Mouse (Mus musculus) embryonic stem cell, embryonic (primary cell): ENCODE measurements around the gene Plekhh3.

Experiments used
- CTCF ChIA-PET, 4 experiments: fragments of 300-600 bp in 2 of 4; fragments of 350-600 bp in 2 of 4; sonication (Branson Sonifier 250); formaldehyde crosslinking; loops; one replicate each; lab custom pipeline; 2022; ENCODE audit warnings: inconsistent platforms in 2 of 4; lab: Charles Lee
- POLR2A ChIA-PET, 4 experiments: fragments of 300-600 bp in 2 of 4; fragments of 350-600 bp in 2 of 4; sonication (Branson Sonifier 250); formaldehyde crosslinking; loops; one replicate each; lab custom pipeline; 2022; ENCODE audit warnings: antibody characterized with exemption in 4 of 4, inconsistent platforms in 1 of 4; lab: Charles Lee

The Plekhh3 gene

GRCm38 (mm10) chr11:101118105-101118504 is 53.0 kb downstream of the Plekhh3 start:
- CTCF ChIA-PET = interaction anchor here in 2 of 4 experiments (0.5 to 1.4 kb wide), 5 partner anchors 9 to 183 kb away, joined by 3 to 11 read pairs (median 3); no protein-coding TSS in a partner anchor
- POLR2A ChIA-PET = interaction anchor here in 2 of 4 experiments (0.7 to 3.5 kb wide), 9 partner anchors 15 to 1067 kb away, joined by 3 to 22 read pairs (median 4); partner anchors contain the start of genes Mlx (in 2 of the 2), Psmc3ip (in 2 of the 2) and Lsm12 (in 1 of the 2)

GRCm38 (mm10) chr11:101115564-101115963 is 55.6 kb downstream of the Plekhh3 start:
- POLR2A ChIA-PET = interaction anchor here in 2 of 4 experiments (1.0 to 2.7 kb wide), 3 partner anchors 20 to 56 kb away, joined by 3 to 9 read pairs (median 3); partner anchors contain the start of genes Coasy (in 1 of the 2) and Psmc3ip (in 1 of the 2)
- CTCF ChIA-PET = interaction anchor here in 1 of 4 experiments (0.5 to 1.5 kb wide), 4 partner anchors 16 to 133 kb away, joined by 3 to 5 read pairs (median 3); partner anchors contain the start of gene Psmc3ip
